Comparison of ENCODE assay signal across 20 mouse cellular contexts in the genomic region with DNA sequence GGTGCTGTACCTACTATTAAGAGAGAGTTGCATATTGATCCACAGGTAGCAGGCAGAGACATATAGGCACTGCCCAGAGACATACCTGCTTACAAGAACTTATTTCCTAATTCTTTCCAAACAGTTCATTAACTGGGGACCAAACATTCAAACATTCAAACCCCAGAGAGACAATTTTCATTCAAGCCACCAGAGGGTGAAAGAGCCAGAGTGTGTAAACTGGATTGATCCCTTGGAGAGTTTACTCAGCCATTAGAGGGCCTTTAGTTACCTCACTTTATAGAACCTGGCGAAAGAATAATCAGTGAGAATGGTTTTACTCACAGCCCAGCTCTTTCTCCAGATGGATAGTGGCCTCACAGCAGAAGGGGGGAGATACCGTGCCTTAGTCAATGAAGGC. TPM values are rescaled to one million over a fixed set of nuclear protein-coding genes. Genes with fewer than 3 reads are reported as not detected.
DNase-seq lines count a peak whose midpoint lies in the region; ATAC-seq and TF ChIP-seq lines count a peak whose summit lies in the region.
"Had no signal": no experiment of that assay in that cellular context is flagged by ENCODE, and none has a peak within 500 bp of the region (broad histone marks: within the 10 kb centered on the region; RNA-seq: fewer than 3 reads in every experiment).

No protein-coding gene starts in this region.

- no peak overlapping the region for H3K4me3 ChIP-seq in heart, postnatal 0 days (ENCODE audit: low read depth, low read length)
- H3K4me3 ChIP-seq in liver, adult 2 months (ENCODE audit: insufficient read depth, low read depth, low read length): no peak overlapping the region
- no peak overlapping the region for H3K4me3 ChIP-seq in liver, embryonic 11.5 days (ENCODE audit: low read depth, low read length)
- H3K4me3 ChIP-seq in G1E (ENCODE audit: low read depth, low read length): peak overlapping the region; percentile 22; the same call in 1 of the 2 replicates
- H3K4me3 ChIP-seq: embryonic facial prominence, embryonic 15.5 days; heart, embryonic 15.5 days; limb, embryonic 12.5 days; midbrain, embryonic 12.5 days had no signal

- 84% methylated on average over 2 of the region's 2 CpGs for WGBS in heart, postnatal 0 days
- WGBS in liver, adult 2 months: 65% methylated on average over 2 of the region's 2 CpGs
- WGBS in liver, embryonic 11.5 days: 76% methylated on average over 2 of the region's 2 CpGs

- no peak for TF ChIP-seq EP300 in heart, postnatal 0 days (IDR thresholded peaks at IDR 0.05; ENCODE audit: low read depth)

- H3K9me3 ChIP-seq in heart, postnatal 0 days (replicated peaks; ENCODE audit: control insufficient read depth, low read length): no peaks in the 10 kb centered on the region
- H3K9me3 ChIP-seq in liver, embryonic 11.5 days (ENCODE audit: control insufficient read depth, low read length): no peaks in the 10 kb centered on the region
- H3K9me3 ChIP-seq in G1E (replicated peaks): no peaks in the 10 kb centered on the region
- H3K9me3 ChIP-seq: embryonic facial prominence, embryonic 15.5 days; heart, embryonic 15.5 days; limb, embryonic 12.5 days; midbrain, embryonic 12.5 days had no signal

- no peaks in the 10 kb centered on the region for H3K36me3 ChIP-seq in heart, postnatal 0 days (replicated peaks; ENCODE audit: control insufficient read depth, insufficient read depth, low read length)
- H3K36me3 ChIP-seq in liver, adult 2 months (ENCODE audit: control insufficient read depth, insufficient read depth, low read length): no peaks in the 10 kb centered on the region
- H3K36me3 ChIP-seq in liver, embryonic 11.5 days (ENCODE audit: control insufficient read depth, insufficient read depth, low read length): no peaks in the 10 kb centered on the region
- H3K36me3 ChIP-seq in G1E (replicated peaks): peaks cover 67% of the 10 kb centered on the region
- H3K36me3 ChIP-seq: midbrain, embryonic 12.5 days had no signal

- no peak overlapping the region for H3K4me2 ChIP-seq in heart, postnatal 0 days (ENCODE audit: low read depth, low read length)
- no peak overlapping the region for H3K4me2 ChIP-seq in liver, embryonic 11.5 days
- H3K4me2 ChIP-seq: embryonic facial prominence, embryonic 15.5 days; heart, embryonic 15.5 days; limb, embryonic 12.5 days; midbrain, embryonic 12.5 days had no signal

- no peaks in the 10 kb centered on the region for H3K4me1 ChIP-seq in heart, postnatal 0 days (ENCODE audit: control insufficient read depth, insufficient read depth)
- no peaks in the 10 kb centered on the region for H3K4me1 ChIP-seq in liver, adult 2 months (ENCODE audit: control insufficient read depth, insufficient read depth, low read length)
- peaks cover 8% of the 10 kb centered on the region for H3K4me1 ChIP-seq in liver, embryonic 11.5 days (replicated peaks; ENCODE audit: control insufficient read depth, insufficient read depth, low read length)
- peaks cover 47% of the 10 kb centered on the region for H3K4me1 ChIP-seq in G1E (ENCODE audit: insufficient read depth, low read depth, low read length)
- H3K4me1 ChIP-seq: embryonic facial prominence, embryonic 15.5 days; midbrain, embryonic 12.5 days had no signal

- no peak overlapping the region for H3K9ac ChIP-seq in heart, postnatal 0 days (replicated peaks; ENCODE audit: low read depth, low read length)
- H3K9ac ChIP-seq in liver, adult 2 months (ENCODE audit: low read depth, low read length): no peak overlapping the region
- H3K9ac ChIP-seq in liver, embryonic 11.5 days (ENCODE audit: low read depth, low read length): no peak overlapping the region
- H3K9ac ChIP-seq: embryonic facial prominence, embryonic 15.5 days; heart, embryonic 15.5 days; limb, embryonic 12.5 days; liver, embryonic 14.5 days; midbrain, embryonic 12.5 days had no signal

- TF ChIP-seq CTCF in heart, postnatal 0 days (IDR thresholded peaks at IDR 0.05; ENCODE audit: low read depth): peak; percentile 11; the same call in 1 of the 2 replicates
- no peak for TF ChIP-seq CTCF in liver, adult 2 months (IDR thresholded peaks at IDR 0.05; ENCODE audit: low read depth, low read length)
- TF ChIP-seq CTCF in G1E (IDR thresholded peaks at IDR 0.05; ENCODE audit: low read depth, low read length): no peak

- ATAC-seq in heart, postnatal 0 days (ENCODE audit: insufficient read depth, low read depth): no peak
- ATAC-seq in liver, embryonic 11.5 days (replicated peaks; ENCODE audit: low FRiP score): no peak
- no peak for ATAC-seq in G1E (ENCODE audit: extremely low read depth, insufficient number of reproducible peaks, low FRiP score, poor library complexity, severe bottlenecking)
- ATAC-seq in megakaryocyte progenitor cell, adult 5-6 weeks (replicated peaks; ENCODE audit: poor library complexity): peak; percentile 31; the same call in 1 of the 2 replicates
- ATAC-seq: forebrain, embryonic 16.5 days; hindbrain, embryonic 16.5 days had no signal

- no peak for DNase-seq in heart, postnatal 0 days (ENCODE audit: low spot score)
- no peak for DNase-seq in heart, postnatal 4 days
- peak; percentile 11 for DNase-seq in liver, adult 2 months (ENCODE audit: extremely low read depth, low read depth, low spot score)
- DNase-seq in liver, embryonic 11.5 days (ENCODE audit: low spot score): no peak
- no peak for DNase-seq in G1E (ENCODE audit: low spot score)
- no peak for DNase-seq in spleen, postnatal 4 days (ENCODE audit: low spot score in 2 of 2)
- DNase-seq: adrenal gland, postnatal 25 days; B cell, adult 2 months; cerebellum, adult 9-10 months; gastrocnemius, postnatal 36 days; kidney, adult 11 months had no signal

- no peaks in the 10 kb centered on the region for H3K27me3 ChIP-seq in heart, postnatal 0 days (ENCODE audit: control insufficient read depth, insufficient read depth, low read length)
- H3K27me3 ChIP-seq in liver, adult 2 months (ENCODE audit: control insufficient read depth, insufficient read depth, low read length): no peaks in the 10 kb centered on the region
- H3K27me3 ChIP-seq in liver, embryonic 11.5 days (replicated peaks; ENCODE audit: control insufficient read depth, insufficient read depth, low read length): no peaks in the 10 kb centered on the region
- no peaks in the 10 kb centered on the region for H3K27me3 ChIP-seq in G1E (ENCODE audit: insufficient read depth, low read length)
- H3K27me3 ChIP-seq: CH12.LX; embryonic facial prominence, embryonic 15.5 days; heart, embryonic 15.5 days; limb, embryonic 12.5 days; midbrain, embryonic 12.5 days had no signal

- peaks cover 37% of the 10 kb centered on the region for H3K79me2 ChIP-seq in liver, adult 2 months (ENCODE audit: control insufficient read depth, insufficient read depth, low read length)

- no peak overlapping the region for H3K27ac ChIP-seq in heart, postnatal 0 days (ENCODE audit: low read depth)
- H3K27ac ChIP-seq in liver, adult 2 months (replicated peaks; ENCODE audit: insufficient read depth, low read depth, low read length): no peak overlapping the region
- no peak overlapping the region for H3K27ac ChIP-seq in liver, embryonic 11.5 days (ENCODE audit: low read depth, low read length)
- H3K27ac ChIP-seq: embryonic facial prominence, embryonic 15.5 days; heart, embryonic 15.5 days; limb, embryonic 12.5 days; liver, embryonic 14.5 days; midbrain, embryonic 12.5 days had no signal

- no peak for TF ChIP-seq POLR2A in liver, adult 2 months (IDR thresholded peaks at IDR 0.05; ENCODE audit: extremely low read depth, insufficient read depth, low read length)

RNA-seq across cellular contexts. Expression of a gene that starts 9.2 kb away (rescaled TPM):
- 5.3 and 12.3 TPM in 2 replicates for total RNA-seq in heart, postnatal 0 days (2014; rRNA removed; ENCODE audit: low replicate concordance)
- polyA plus RNA-seq in heart, postnatal 0 days (2015; fragmentation: Nextera tagmentation; extraction: Ambion mirVana): 1.4 and 1.9 TPM in 2 replicates
- total RNA-seq in heart, postnatal 4 days (2021): 10 to 100 TPM; 20.7 to 21.9 TPM
- 5.0 and 5.5 TPM in 2 replicates for total RNA-seq in liver, adult 2 months (2014; rRNA removed)
- polyA plus RNA-seq in liver, adult 2 months (2012; rRNA removed): 7.0 and 7.2 TPM in 2 replicates
- 9.2 and 9.4 TPM in 2 replicates for polyA plus RNA-seq in liver, embryonic 11.5 days (2014; fragmentation: Nextera tagmentation; extraction: Ambion mirVana)
- total RNA-seq in G1E (2014; fragmentation: Nextera tagmentation) (18.5 and 21.0 TPM in 2 replicates), G1E (2017) (8.5 and 9.8 TPM in 2 replicates)
- 21.3 and 31.5 TPM in 2 replicates for polyA plus RNA-seq in G1E (2012)
- total RNA-seq in megakaryocyte progenitor cell, adult 5-6 weeks (2015): 6.0 and 8.1 TPM in 2 replicates
- 8.4 and 9.3 TPM in 2 replicates for total RNA-seq in megakaryocyte progenitor cell, adult 5-6 weeks (2017)

RNA-seq across cellular contexts. Expression of a gene that starts 27.5 kb away (rescaled TPM):
- total RNA-seq in heart, postnatal 0 days (2014; rRNA removed; ENCODE audit: low replicate concordance): 113 and 125 TPM in 2 replicates
- polyA plus RNA-seq in heart, postnatal 0 days (2015; fragmentation: Nextera tagmentation; extraction: Ambion mirVana): 182 and 185 TPM in 2 replicates
- total RNA-seq in heart, postnatal 4 days (2021): 100 to 1,000 TPM in 1 of 2 experiments, 10 to 100 TPM in 1; 94.2 to 102 TPM
- total RNA-seq in liver, adult 2 months (2014; rRNA removed): 24.4 and 27.1 TPM in 2 replicates
- polyA plus RNA-seq in liver, adult 2 months (2012; rRNA removed): 42.2 and 49.6 TPM in 2 replicates
- polyA plus RNA-seq in liver, embryonic 11.5 days (2014; fragmentation: Nextera tagmentation; extraction: Ambion mirVana): 305 and 315 TPM in 2 replicates
- total RNA-seq in G1E (2014; fragmentation: Nextera tagmentation) (121 and 158 TPM in 2 replicates), G1E (2017) (127 and 147 TPM in 2 replicates)
- 575 and 747 TPM in 2 replicates for polyA plus RNA-seq in G1E (2012)
- 147 and 154 TPM in 2 replicates for total RNA-seq in megakaryocyte progenitor cell, adult 5-6 weeks (2015)
- 128 and 132 TPM in 2 replicates for total RNA-seq in megakaryocyte progenitor cell, adult 5-6 weeks (2017)

RNA-seq across cellular contexts. Expression of a gene that starts 43.6 kb away (rescaled TPM):
- 31.3 and 55.4 TPM in 2 replicates for total RNA-seq in heart, postnatal 0 days (2014; rRNA removed; ENCODE audit: low replicate concordance)
- polyA plus RNA-seq in heart, postnatal 0 days (2015; fragmentation: Nextera tagmentation; extraction: Ambion mirVana): 7.7 and 11.0 TPM in 2 replicates
- total RNA-seq in heart, postnatal 4 days (2021): 10 to 100 TPM; 54.2 to 59.2 TPM
- 8.8 and 9.0 TPM in 2 replicates for total RNA-seq in liver, adult 2 months (2014; rRNA removed)
- 9.4 and 10.0 TPM in 2 replicates for polyA plus RNA-seq in liver, adult 2 months (2012; rRNA removed)
- polyA plus RNA-seq in liver, embryonic 11.5 days (2014; fragmentation: Nextera tagmentation; extraction: Ambion mirVana): 8.3 and 8.9 TPM in 2 replicates
- total RNA-seq in G1E (2014; fragmentation: Nextera tagmentation) (11.9 and 13.3 TPM in 2 replicates), G1E (2017) (5.8 and 6.6 TPM in 2 replicates)
- 9.6 and 10.1 TPM in 2 replicates for polyA plus RNA-seq in G1E (2012)
- total RNA-seq in megakaryocyte progenitor cell, adult 5-6 weeks (2015): 29.5 and 34.7 TPM in 2 replicates
- total RNA-seq in megakaryocyte progenitor cell, adult 5-6 weeks (2017): 29.0 and 34.3 TPM in 2 replicates

RNA-seq across cellular contexts. Expression of a gene that starts 44.2 kb away (rescaled TPM):
- total RNA-seq in heart, postnatal 0 days (2014; rRNA removed; ENCODE audit: low replicate concordance): 9.2 and 12.1 TPM in 2 replicates
- polyA plus RNA-seq in heart, postnatal 0 days (2015; fragmentation: Nextera tagmentation; extraction: Ambion mirVana): 39.8 and 39.9 TPM in 2 replicates
- 10 to 100 TPM; 28.5 to 29.3 TPM for total RNA-seq in heart, postnatal 4 days (2021)
- total RNA-seq in liver, adult 2 months (2014; rRNA removed): 7.8 and 8.9 TPM in 2 replicates
- polyA plus RNA-seq in liver, adult 2 months (2012; rRNA removed): 5.1 and 6.0 TPM in 2 replicates
- polyA plus RNA-seq in liver, embryonic 11.5 days (2014; fragmentation: Nextera tagmentation; extraction: Ambion mirVana): 61.0 and 70.0 TPM in 2 replicates
- total RNA-seq in G1E (2014; fragmentation: Nextera tagmentation) (42.4 and 57.4 TPM in 2 replicates), G1E (2017) (36.1 and 36.3 TPM in 2 replicates)
- polyA plus RNA-seq in G1E (2012): 41.8 and 44.2 TPM in 2 replicates
- 60.7 and 61.8 TPM in 2 replicates for total RNA-seq in megakaryocyte progenitor cell, adult 5-6 weeks (2015)
- 29.6 and 30.4 TPM in 2 replicates for total RNA-seq in megakaryocyte progenitor cell, adult 5-6 weeks (2017)

RNA-seq across cellular contexts. Expression of a gene that starts 45.0 kb away (rescaled TPM):
- total RNA-seq in heart, postnatal 0 days (2014; rRNA removed; ENCODE audit: low replicate concordance): 80.6 and 85.7 TPM in 2 replicates
- polyA plus RNA-seq in heart, postnatal 0 days (2015; fragmentation: Nextera tagmentation; extraction: Ambion mirVana): 12.5 and 15.0 TPM in 2 replicates
- 100 to 1,000 TPM; 104 to 107 TPM for total RNA-seq in heart, postnatal 4 days (2021)
- total RNA-seq in liver, adult 2 months (2014; rRNA removed): 93.0 and 117 TPM in 2 replicates
- polyA plus RNA-seq in liver, adult 2 months (2012; rRNA removed): 159 and 178 TPM in 2 replicates
- 19.2 and 22.7 TPM in 2 replicates for polyA plus RNA-seq in liver, embryonic 11.5 days (2014; fragmentation: Nextera tagmentation; extraction: Ambion mirVana)
- 84.4 and 87.4 TPM in 2 replicates for total RNA-seq in G1E (2014; fragmentation: Nextera tagmentation)
- 61.6 and 65.3 TPM in 2 replicates for total RNA-seq in G1E (2017)
- polyA plus RNA-seq in G1E (2012): 58.6 and 60.2 TPM in 2 replicates
- total RNA-seq in megakaryocyte progenitor cell, adult 5-6 weeks (2015): 27.6 and 32.4 TPM in 2 replicates
- 46.4 and 57.5 TPM in 2 replicates for total RNA-seq in megakaryocyte progenitor cell, adult 5-6 weeks (2017)
